Mouse (Mus musculus): ENCODE results near the gene Gfra1.

Gene Gfra1

GRCm38 (mm10) chr19:58389466-58389865 is 66.2 kb downstream of the Gfra1 start:
- DNase-seq = no peak

- no peak for DNase-seq
Measured at GRCm38 (mm10) chr19:58388851-58389447, 66.8 kb downstream of the Gfra1 start.

- no peak for DNase-seq
Measured at GRCm38 (mm10) chr19:58383273-58383672, 72.4 kb downstream of the Gfra1 start.

DNA sequence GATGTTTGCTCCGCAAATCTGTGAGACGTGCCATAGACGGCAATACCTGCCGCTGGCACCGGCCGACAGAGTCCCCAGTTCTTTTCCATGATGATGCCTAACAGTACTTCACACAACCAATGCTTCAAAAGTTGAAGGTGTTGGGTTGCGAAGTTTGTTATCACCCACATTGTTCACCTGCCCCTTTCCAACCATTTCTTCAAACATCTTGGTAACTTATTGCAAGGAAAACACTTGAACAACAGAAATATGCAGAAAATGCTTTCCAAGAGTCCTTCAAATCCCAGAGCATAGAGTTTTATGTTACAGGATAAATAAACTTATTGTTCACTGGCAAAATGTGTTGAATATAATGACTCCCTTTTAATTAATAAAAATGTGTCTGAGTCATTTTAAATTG is 73.2 kb downstream of the Gfra1 start:
- DNase-seq = no peak

DNA sequence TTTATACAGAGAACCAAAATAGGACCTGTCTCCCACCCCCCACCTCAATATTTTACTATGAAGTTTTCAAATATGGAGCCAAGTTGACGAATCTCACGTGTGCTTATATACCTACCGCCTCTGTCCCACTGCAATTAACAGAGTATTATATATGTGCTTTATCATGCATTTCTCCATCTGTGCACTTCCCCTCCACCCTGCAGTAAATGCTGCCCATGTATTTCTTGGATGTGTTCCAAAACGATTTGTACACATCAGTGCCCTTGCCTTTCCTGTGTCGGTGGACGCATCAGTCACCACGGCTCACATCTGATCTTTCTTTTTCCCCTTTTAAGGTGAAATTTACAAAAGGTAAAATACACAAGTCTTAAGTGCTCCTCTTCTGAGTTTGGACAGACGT is 77.7 kb downstream of the Gfra1 start:
- DNase-seq = no peak

DNA sequence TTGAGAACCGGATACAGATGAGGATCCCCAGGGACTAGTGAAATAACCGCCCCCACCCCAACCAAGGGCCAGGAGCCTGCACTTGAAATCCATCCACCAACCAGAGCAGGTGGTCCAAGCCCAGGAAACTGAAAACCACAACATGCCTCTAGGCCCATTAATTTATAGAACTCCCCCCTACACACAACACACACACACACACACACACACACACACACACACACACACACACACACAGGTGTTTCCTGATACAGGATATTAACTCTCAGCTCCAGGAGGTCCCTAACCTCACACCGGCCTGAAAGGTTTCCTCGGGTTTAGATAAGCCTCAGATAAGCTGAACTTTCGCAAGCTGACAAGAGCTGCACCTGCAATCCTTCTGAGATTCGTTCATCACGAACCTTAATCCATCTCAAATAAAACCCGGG is 79.0 kb downstream of the Gfra1 start:
- no peak for DNase-seq

- no peak for DNase-seq
Measured at GRCm38 (mm10) chr19:58374648-58375047, 81.1 kb downstream of the Gfra1 start.

GRCm38 (mm10) chr19:58374155-58374554 is 81.6 kb downstream of the Gfra1 start:
- no peak for DNase-seq

DNA sequence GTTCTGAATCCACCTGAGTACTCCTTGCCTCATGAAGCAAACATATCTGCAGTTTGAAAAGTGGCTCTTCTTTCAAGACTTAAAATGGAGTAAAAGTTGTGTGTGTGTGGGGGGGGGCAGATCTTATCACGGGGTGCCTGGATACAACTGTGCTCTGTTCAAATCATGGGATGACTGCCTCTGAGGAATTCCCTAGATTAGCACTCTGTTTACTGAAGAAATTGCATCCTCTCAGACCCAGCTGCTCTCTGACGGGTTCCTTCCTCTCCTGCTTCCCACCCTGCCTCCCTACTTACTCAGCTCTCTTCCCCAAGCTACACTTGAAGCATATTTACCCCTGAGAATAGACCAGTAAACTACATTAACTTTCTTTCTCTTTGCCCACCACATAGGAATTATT is 87.2 kb downstream of the Gfra1 start:
- DNase-seq = no peak

GRCm38 (mm10) chr19:58364688-58365087 is 91.0 kb downstream of the Gfra1 start:
- DNase-seq = no peak

- no peak for DNase-seq
Measured at GRCm38 (mm10) chr19:58360982-58361381, 94.7 kb downstream of the Gfra1 start.

GRCm38 (mm10) chr19:58358063-58358462 is 97.6 kb downstream of the Gfra1 start:
- no peak for DNase-seq

- no peak for DNase-seq
Measured at GRCm38 (mm10) chr19:58353953-58354352, 101.8 kb downstream of the Gfra1 start.

DNA sequence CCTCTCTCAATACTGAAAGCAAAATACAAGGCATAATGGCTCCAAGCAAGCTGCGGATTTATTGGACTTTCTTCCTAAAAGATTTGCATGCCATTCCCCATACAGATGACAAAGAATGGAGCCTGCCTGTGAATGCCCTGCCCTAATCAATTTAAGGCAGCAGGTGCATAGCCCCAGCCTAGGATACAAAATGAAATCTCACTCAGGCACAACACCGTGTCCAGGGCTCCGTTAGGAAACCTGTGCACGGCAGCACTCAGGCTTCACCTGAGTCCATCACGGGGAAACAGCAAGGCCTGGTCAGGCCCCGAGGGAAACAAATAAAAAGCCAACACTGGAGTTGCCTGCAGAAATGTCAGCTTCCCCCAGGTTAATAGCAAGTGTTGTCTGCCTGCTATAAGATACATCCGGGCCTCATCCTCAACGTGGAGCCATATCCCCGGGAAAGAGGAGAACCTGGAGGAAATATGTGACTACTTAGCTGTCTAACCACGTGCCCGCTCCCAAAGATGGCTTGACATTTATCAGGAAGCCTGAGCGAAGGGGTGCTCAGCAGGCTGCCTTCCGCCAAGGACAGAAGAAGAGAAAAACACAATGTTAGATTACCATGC is 102.3 kb downstream of the Gfra1 start:
- DNase-seq = no peak

GRCm38 (mm10) chr19:58349890-58350408 is 105.8 kb downstream of the Gfra1 start:
- no peak for DNase-seq

- DNase-seq = no peak
Measured at GRCm38 (mm10) chr19:58345137-58345536, 110.6 kb downstream of the Gfra1 start.

GRCm38 (mm10) chr19:58341351-58341750 is 114.4 kb downstream of the Gfra1 start:
- DNase-seq = no peak

- no peak for DNase-seq
Measured at GRCm38 (mm10) chr19:58340221-58340620, 115.5 kb downstream of the Gfra1 start.

DNA sequence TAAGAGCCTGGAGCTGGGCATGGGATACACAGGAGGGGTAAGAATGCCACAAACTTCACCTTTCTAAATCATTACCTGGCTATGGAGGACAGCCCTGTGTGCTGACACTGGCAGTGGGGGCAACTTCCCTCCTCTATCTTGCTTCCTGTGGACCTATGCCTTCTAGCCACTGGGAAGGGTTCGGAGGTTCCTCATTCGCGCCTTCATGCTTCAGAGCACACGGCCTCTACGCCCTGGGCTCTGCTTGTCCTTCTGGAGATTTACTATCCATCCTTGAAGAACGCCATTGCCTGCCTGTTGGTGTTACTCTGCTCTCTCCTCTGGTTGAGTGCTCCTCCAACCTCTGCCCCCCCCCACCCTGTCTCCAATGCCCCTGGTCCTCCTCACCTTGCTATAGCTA is 118.9 kb downstream of the Gfra1 start:
- no peak for DNase-seq

- DNase-seq = no peak
Measured at GRCm38 (mm10) chr19:58335585-58336530, 119.9 kb downstream of the Gfra1 start.

DNA sequence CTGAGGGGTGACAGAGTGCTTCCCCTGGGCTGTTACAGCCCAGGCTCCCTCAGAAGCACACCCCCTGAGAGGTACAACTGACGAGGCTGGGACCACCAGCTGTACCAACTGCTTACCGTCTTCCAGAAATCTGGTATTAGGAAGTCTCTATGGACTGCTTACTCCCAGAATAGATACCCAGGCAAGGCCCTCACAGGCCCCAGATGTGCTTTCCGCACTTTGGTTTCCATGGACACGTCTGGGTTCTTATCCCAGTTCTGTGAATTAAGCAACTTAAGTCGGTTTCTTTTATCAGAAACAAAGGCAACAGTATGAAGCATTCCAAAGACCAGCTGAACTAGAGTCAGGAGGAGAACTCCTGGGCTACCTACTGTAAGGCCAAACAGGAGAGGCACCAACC is 126.4 kb downstream of the Gfra1 start:
- no peak for DNase-seq

DNA sequence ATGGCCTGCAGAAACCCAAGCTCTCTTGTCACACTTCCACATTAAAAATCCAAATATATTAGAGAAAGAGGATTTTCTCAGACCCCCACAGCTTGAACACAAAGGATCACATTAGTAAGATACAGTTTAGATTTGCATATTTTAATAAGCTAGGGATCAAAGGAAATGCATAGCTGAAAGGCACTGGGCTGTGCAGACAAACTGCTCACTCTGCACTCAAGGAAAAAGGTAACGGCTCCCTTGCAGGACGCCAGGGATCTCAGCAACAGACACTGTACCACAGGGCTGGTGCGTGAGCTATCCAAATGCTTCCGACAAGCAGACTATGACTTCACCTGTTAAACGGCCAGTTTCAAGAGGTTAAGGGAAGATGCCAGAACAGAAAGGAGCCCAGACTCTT is 127.7 kb downstream of the Gfra1 start:
- DNase-seq = no peak

- no peak for DNase-seq
Measured at GRCm38 (mm10) chr19:58316474-58316873, 139.2 kb downstream of the Gfra1 start.

DNA sequence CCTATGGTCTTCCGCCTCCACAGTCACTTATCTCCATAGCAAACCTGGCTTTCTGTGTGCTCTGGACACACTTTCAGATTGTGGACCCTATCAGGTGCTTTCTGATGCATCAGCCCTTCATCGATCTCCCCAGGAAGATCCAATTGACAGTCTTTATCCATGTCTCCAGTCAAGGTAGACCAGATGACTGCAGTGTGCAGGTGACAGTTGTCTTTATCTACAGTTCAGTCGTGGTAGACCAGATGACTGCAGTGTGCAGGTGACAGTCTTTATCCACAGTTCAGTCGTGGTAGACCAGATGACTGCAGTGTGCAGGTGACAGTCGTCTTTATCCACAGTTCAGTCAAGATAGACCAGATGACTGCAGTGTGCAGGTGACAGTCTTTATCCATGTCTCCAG is 140.0 kb downstream of the Gfra1 start:
- no peak for DNase-seq

All from cerebellum, adult 11-12 months (tissue).